Mouse (Mus musculus): ENCODE results near the gene Trp53tg5. TPM values are rescaled to one million over a fixed set of nuclear protein-coding genes. Genes with fewer than 3 reads are reported as not detected.
A peak's percentile ranks its signal among the peaks of the same experiment; 100 is the strongest.

Gene Trp53tg5
- polyA plus RNA-seq, 1 experiment from 2014 or later: not detected

DNA sequence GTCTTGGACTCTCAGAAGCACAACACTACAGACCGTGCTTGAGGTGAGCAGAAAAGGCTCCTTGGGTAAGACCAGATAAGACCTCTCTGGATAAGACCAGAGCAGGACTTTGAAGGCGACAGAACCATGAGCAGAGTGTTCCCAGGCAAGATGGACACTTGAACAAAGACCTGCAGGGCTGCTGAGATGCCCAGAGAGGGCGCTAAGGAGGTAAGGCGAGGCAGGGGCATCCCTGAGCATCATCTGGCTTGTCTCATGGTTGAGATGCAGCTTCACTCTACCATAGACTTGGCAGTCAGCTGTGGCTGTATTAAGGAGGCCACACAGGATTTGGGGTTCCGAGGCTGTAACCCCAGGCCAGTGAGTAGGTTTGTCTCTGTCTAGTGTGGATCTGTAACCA is 25.8 kb upstream of the Trp53tg5 start:
- Histone ChIP-seq H3K27me3 (ENCODE audit: control insufficient read depth, insufficient read depth, low read length) (no peaks in the 10 kb centered on the region), H3K9me3 (ENCODE audit: control insufficient read depth, low read length) (no peaks in the 10 kb centered on the region), H3K4me1 (ENCODE audit: control insufficient read depth, insufficient read depth, low read length) (peaks cover 8% of the 10 kb centered on the region), H3K4me2 (ENCODE audit: low read depth) (no peak overlapping the region), H3K27ac (ENCODE audit: low read depth, low read length) (no peak overlapping the region), H3K36me3 (ENCODE audit: control insufficient read depth, insufficient read depth, low read length) (peaks cover 13% of the 10 kb centered on the region), H3K9ac (ENCODE audit: low read length) (no peak overlapping the region), H3K4me3 (ENCODE audit: low read depth, low read length) (no peak overlapping the region)
- DNase-seq (ENCODE audit: low spot score): no peak
- WGBS: 79% methylated on average over 5 of the region's 5 CpGs
- no peak for ATAC-seq (ENCODE audit: insufficient read depth, low FRiP score, low TSS enrichment)

DNA sequence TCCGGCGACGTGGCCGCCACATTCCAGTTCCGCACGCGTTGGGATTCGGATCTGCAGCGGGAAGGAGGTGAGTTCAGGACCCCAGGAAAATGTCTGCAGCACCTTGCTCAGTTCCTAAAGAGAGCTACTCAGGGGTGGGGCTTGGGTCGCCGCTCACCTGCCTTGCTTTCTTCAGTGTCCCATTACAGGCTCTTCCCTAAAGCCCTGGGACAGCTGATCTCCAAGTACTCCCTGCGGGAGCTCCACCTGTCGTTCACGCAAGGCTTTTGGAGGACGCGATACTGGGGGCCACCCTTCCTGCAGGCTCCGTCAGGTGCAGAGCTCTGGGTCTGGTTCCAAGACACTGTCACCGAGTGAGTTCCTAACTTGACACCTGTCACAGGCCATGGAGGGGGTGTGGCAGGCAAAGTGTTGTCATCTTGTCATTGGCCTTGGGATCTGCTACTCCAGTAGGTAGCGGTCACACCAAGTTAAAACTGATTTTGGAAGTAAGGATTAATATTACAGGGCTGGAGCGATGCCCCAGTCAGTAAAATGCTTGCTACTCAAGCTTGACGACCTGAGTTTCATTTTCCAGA is 24.3 kb upstream of the Trp53tg5 start:
- peak overlapping the region; percentile 95 for H3K4me2 ChIP-seq (ENCODE audit: low read depth)
- H3K27me3 ChIP-seq (ENCODE audit: control insufficient read depth, insufficient read depth, low read length): no peaks in the 10 kb centered on the region
- H3K4me3 ChIP-seq (ENCODE audit: low read depth, low read length): peak overlapping the region; percentile 89
- WGBS: 6% methylated on average over 21 of the region's 21 CpGs
- H3K9me3 ChIP-seq (ENCODE audit: control insufficient read depth, low read length): no peaks in the 10 kb centered on the region
- no peak overlapping the region for H3K27ac ChIP-seq (ENCODE audit: low read depth, low read length)
- DNase-seq (ENCODE audit: low spot score) (no peak), ATAC-seq (ENCODE audit: insufficient read depth, low FRiP score, low TSS enrichment) (no peak)
- H3K9ac ChIP-seq (ENCODE audit: low read length): peak overlapping the region; percentile 76
- peaks cover 6% of the 10 kb centered on the region; the same call in 1 of the 2 replicates for H3K36me3 ChIP-seq (ENCODE audit: control insufficient read depth, insufficient read depth, low read length)
- peaks cover 8% of the 10 kb centered on the region for H3K4me1 ChIP-seq (ENCODE audit: control insufficient read depth, insufficient read depth, low read length)

DNA sequence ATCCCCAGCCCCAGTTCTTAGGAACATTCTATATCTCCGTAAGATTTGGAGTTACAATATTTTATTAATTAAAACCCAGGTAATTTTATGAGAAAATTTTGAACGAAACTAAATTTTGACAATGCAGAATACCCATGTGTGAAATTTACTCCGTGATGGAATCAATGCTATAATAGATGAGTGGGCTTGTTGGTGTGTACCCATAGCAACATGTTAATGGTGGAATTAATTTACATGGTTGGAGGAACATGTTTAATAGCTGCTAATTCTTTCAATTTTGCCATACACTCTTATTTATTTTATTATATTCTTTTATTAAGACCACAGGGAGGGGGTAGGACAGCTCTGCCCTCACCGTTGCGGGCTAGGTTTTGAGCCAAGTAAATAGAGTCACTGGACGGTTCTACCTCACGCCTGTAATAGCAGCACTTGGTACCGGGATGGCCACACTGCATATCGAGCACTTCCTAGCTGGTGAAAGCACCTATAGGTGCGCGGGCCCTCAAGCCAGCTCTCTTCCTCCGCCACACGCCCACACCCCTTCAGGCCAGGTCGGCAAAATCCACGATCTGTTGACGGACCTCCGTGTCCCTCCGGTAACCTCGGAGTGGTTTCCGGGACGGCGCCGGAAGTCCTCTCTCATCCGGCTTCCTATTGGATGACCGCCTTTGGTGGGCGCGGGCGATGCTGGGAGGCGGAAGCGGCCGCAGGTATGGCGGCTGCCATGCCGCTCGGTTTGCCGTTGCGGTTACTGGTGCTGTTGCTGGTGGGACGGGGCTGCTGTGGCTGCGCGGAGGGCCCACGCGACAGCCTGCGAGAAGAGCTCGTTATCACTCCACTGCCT is 23.5 kb upstream of the Trp53tg5 start, which contains the start of gene Pigt:
Gene Pigt (plus strand): TSS at position 674 of the 844 bp plus-strand sequence.
- 4% methylated on average over 43 of the region's 43 CpGs for WGBS
- ATAC-seq (ENCODE audit: insufficient read depth, low FRiP score, low TSS enrichment) (peak; percentile 96), DNase-seq (ENCODE audit: low spot score) (peak; percentile 87)
- Histone ChIP-seq H3K27ac (ENCODE audit: low read depth, low read length) (no peak within 1 kb of the TSS), H3K4me2 (ENCODE audit: low read depth) (peak within 1 kb of the TSS; percentile 95), H3K4me3 (ENCODE audit: low read depth, low read length) (peak within 1 kb of the TSS; percentile 89), H3K36me3 (ENCODE audit: control insufficient read depth, insufficient read depth, low read length) (peaks cover 3% of the 10 kb centered on the region; the same call in 1 of the 2 replicates), H3K4me1 (ENCODE audit: control insufficient read depth, insufficient read depth, low read length) (peaks cover 8% of the 10 kb centered on the region), H3K9me3 (ENCODE audit: control insufficient read depth, low read length) (no peaks in the 10 kb centered on the region), H3K27me3 (ENCODE audit: control insufficient read depth, insufficient read depth, low read length) (no peaks in the 10 kb centered on the region), H3K9ac (ENCODE audit: low read length) (peak within 1 kb of the TSS; percentile 76)

DNA sequence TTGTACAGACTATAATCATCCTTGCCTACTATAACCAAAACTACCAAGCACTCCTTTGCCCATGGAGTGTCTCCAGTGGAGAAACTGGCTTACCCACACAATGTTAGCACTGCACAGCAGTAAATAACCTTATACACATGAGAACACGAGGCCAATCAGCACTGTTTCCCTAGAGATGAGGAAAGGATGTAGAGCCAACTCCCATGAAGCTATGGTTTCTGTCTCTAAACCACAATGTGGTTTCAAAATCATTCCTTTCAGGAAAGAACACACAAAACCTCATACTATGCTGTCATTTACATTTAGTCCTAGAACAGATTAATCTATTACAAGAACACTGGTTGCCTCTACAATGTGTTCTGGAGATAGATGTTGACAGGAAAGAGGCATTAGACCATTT is 22.8 kb upstream of the Trp53tg5 start:
- peaks cover 3% of the 10 kb centered on the region; the same call in 1 of the 2 replicates for H3K36me3 ChIP-seq (ENCODE audit: control insufficient read depth, insufficient read depth, low read length)
- H3K27ac ChIP-seq (ENCODE audit: low read depth, low read length): no peak overlapping the region
- DNase-seq (ENCODE audit: low spot score) (no peak), ATAC-seq (ENCODE audit: insufficient read depth, low FRiP score, low TSS enrichment) (no peak)
- peaks cover 8% of the 10 kb centered on the region for H3K4me1 ChIP-seq (ENCODE audit: control insufficient read depth, insufficient read depth, low read length)
- no peak overlapping the region; the same call in 1 of the 2 replicates for H3K4me2 ChIP-seq (ENCODE audit: low read depth)
- H3K27me3 ChIP-seq (ENCODE audit: control insufficient read depth, insufficient read depth, low read length): no peaks in the 10 kb centered on the region
- 51% methylated on average over 1 of the region's 1 CpGs for WGBS
- H3K9ac ChIP-seq (ENCODE audit: low read length): no peak overlapping the region
- no peaks in the 10 kb centered on the region for H3K9me3 ChIP-seq (ENCODE audit: control insufficient read depth, low read length)
- H3K4me3 ChIP-seq (ENCODE audit: low read depth, low read length): peak overlapping the region; percentile 89

DNA sequence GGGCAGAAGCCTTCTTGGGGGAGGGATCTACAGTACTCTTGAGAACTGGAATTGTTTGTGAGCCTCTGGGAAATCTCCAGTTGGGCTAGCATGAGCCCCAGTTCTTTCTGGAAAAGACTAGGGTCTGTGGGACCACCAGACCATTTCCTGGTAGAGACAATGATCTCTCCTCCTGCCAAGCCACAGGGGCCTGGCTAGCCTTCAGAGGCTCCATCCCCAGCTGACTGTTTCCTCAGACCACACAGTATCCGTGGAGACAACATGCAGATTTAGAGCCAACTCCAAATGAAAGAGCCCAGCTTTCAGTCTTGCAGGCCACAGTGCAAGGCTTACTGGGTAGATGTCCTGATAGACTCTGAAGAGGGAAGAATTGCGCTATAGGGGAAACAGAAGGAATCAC is 20.6 kb upstream of the Trp53tg5 start:
- Histone ChIP-seq H3K4me1 (ENCODE audit: control insufficient read depth, insufficient read depth, low read length) (peaks cover 8% of the 10 kb centered on the region), H3K27me3 (ENCODE audit: control insufficient read depth, insufficient read depth, low read length) (no peaks in the 10 kb centered on the region), H3K9me3 (ENCODE audit: control insufficient read depth, low read length) (no peaks in the 10 kb centered on the region), H3K4me3 (ENCODE audit: low read depth, low read length) (no peak overlapping the region), H3K4me2 (ENCODE audit: low read depth) (no peak overlapping the region), H3K27ac (ENCODE audit: low read depth, low read length) (no peak overlapping the region), H3K36me3 (ENCODE audit: control insufficient read depth, insufficient read depth, low read length) (no peaks in the 10 kb centered on the region), H3K9ac (ENCODE audit: low read length) (no peak overlapping the region)
- 55% methylated on average over 2 of the region's 2 CpGs for WGBS
- ATAC-seq (ENCODE audit: insufficient read depth, low FRiP score, low TSS enrichment): no peak
- DNase-seq (ENCODE audit: low spot score): no peak

DNA sequence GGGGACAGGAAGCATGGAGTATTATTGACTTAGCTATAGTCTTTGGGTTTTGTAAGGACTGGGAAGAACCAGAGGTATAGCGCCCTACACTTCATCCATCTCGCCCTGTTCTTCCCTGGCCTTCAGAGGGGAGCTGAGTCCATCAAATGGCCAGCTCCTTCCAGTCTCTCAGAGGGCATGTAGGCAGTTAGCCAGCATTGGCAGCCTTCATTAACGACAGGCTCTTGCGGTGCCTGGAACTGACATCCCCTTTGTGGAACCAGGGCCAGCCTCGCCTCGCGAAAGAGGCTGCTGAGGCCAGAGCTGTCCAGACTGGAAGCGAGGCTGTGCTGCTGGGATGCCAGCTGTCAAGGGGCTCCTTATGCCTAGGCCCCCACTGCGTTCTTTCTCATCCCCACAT is 14.3 kb upstream of the Trp53tg5 start:
- no peaks in the 10 kb centered on the region for H3K36me3 ChIP-seq (ENCODE audit: control insufficient read depth, insufficient read depth, low read length)
- no peak overlapping the region for H3K4me2 ChIP-seq (ENCODE audit: low read depth)
- DNase-seq (ENCODE audit: low spot score): no peak
- WGBS: 64% methylated on average over 9 of the region's 9 CpGs
- no peaks in the 10 kb centered on the region for H3K9me3 ChIP-seq (ENCODE audit: control insufficient read depth, low read length)
- H3K27me3 ChIP-seq (ENCODE audit: control insufficient read depth, insufficient read depth, low read length): peaks cover 29% of the 10 kb centered on the region
- no peak for ATAC-seq (ENCODE audit: insufficient read depth, low FRiP score, low TSS enrichment)
- no peak overlapping the region for H3K4me3 ChIP-seq (ENCODE audit: low read depth, low read length)
- H3K4me1 ChIP-seq (ENCODE audit: control insufficient read depth, insufficient read depth, low read length): peaks cover 10% of the 10 kb centered on the region; the same call in 1 of the 2 replicates
- no peak overlapping the region for H3K9ac ChIP-seq (ENCODE audit: low read length)
- H3K27ac ChIP-seq (ENCODE audit: low read depth, low read length): no peak overlapping the region

DNA sequence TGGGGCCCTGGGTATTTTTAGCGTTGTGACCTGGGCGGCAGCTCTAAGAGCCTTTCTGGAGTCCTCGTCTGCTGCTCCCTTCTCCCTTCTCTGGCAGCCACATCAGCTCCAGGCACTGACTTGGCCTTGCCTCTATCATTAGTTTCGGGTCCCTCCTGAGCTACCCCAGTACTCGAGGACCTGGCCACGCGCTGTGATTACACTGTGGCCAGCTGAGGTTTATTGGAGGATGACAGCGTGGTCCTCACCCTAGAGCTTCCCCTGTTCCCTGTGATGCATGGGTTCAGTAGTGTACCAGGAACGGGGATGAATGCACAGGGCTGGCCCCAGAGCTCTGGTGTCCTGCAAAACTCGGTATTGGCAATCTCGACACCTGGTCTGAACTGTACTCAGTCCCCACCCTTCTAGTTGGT is 13.6 kb upstream of the Trp53tg5 start:
- no peak for ATAC-seq (ENCODE audit: insufficient read depth, low FRiP score, low TSS enrichment)
- Histone ChIP-seq H3K9ac (ENCODE audit: low read length) (peak overlapping the region; percentile 61), H3K27me3 (ENCODE audit: control insufficient read depth, insufficient read depth, low read length) (peaks cover 29% of the 10 kb centered on the region), H3K4me2 (ENCODE audit: low read depth) (peak overlapping the region; percentile 100), H3K9me3 (ENCODE audit: control insufficient read depth, low read length) (no peaks in the 10 kb centered on the region), H3K4me3 (ENCODE audit: low read depth, low read length) (peak overlapping the region; percentile 73), H3K27ac (ENCODE audit: low read depth, low read length) (no peak overlapping the region), H3K4me1 (ENCODE audit: control insufficient read depth, insufficient read depth, low read length) (peaks cover 10% of the 10 kb centered on the region; the same call in 1 of the 2 replicates), H3K36me3 (ENCODE audit: control insufficient read depth, insufficient read depth, low read length) (no peaks in the 10 kb centered on the region)
- WGBS: 11% methylated on average over 11 of the region's 11 CpGs
- DNase-seq (ENCODE audit: low spot score): no peak

DNA sequence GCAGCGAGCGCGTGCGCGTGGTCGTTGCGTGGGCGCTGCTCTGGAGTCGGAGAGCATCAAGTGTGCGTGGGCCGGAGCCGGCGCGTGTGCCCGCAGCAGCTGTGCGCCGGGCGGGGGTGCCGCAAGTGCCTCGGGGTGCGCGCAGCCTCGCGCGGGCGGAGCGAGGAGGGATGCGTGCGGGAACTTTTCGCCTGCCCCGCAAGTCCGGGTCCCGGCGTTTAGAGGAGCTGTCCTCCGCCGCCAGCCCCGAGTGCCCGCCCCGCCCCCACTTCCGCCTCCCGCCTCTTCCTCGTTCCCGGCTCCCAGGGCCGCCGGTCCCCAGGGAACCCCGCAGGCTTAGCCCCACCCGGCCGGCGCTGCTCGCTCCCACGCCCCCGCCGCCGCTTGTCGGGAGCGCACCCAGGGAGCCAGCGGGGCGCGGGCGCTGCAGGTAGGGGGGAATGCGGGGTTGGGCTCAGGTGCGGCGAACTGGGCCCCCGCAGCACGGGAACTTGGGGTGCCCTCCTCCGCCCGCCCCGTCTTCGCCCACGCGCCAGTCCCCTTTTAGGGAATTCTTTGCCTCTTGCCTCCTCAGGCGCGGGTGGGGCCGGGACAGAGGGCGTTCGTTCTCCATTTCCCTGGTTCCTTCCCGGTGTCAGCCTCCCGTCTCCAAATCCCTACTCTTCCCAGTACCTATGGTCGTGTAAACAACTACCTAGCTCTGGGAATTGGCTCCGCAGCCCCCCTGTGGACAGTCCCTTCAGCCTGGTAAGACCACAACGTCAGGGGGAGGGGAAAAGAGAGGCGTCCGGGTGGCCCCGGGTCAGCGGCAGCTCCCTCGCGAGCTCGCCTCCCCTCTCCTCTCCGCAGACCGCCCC is 13.0 kb upstream of the Trp53tg5 start:
- peak; percentile 41 for DNase-seq (ENCODE audit: low spot score)
- Histone ChIP-seq H3K4me2 (ENCODE audit: low read depth) (peak overlapping the region; percentile 100), H3K9ac (ENCODE audit: low read length) (peak overlapping the region; percentile 61), H3K4me1 (ENCODE audit: control insufficient read depth, insufficient read depth, low read length) (peaks cover 10% of the 10 kb centered on the region; the same call in 1 of the 2 replicates), H3K4me3 (ENCODE audit: low read depth, low read length) (peak overlapping the region; percentile 73), H3K27me3 (ENCODE audit: control insufficient read depth, insufficient read depth, low read length) (peaks cover 29% of the 10 kb centered on the region), H3K36me3 (ENCODE audit: control insufficient read depth, insufficient read depth, low read length) (no peaks in the 10 kb centered on the region), H3K9me3 (ENCODE audit: control insufficient read depth, low read length) (no peaks in the 10 kb centered on the region), H3K27ac (ENCODE audit: low read depth, low read length) (no peak overlapping the region)
- ATAC-seq (ENCODE audit: insufficient read depth, low FRiP score, low TSS enrichment): peak; percentile 31; the same call in 1 of the 2 replicates
- WGBS: under 1% methylated on average over 70 of the region's 90 CpGs

All from neural tube, embryonic 11.5 days (tissue).